Mouse (Mus musculus): ENCODE data around the gene Rc3h1. TPM values are rescaled to one million over a fixed set of nuclear protein-coding genes. Genes with fewer than 3 reads are reported as not detected.
A peak's percentile ranks its signal among the peaks of the same experiment; 100 is the strongest.
"Not testable (repeated sequence)": the region's sequence is repeated elsewhere in the genome, so short reads cannot be mapped to it uniquely, and the experiment has no call there.

Rc3h1 gene
- polyA plus RNA-seq (2016; fragmentation: Nextera tagmentation; extraction: Ambion mirVana) = 7.0 and 7.7 TPM in 2 replicates

DNA sequence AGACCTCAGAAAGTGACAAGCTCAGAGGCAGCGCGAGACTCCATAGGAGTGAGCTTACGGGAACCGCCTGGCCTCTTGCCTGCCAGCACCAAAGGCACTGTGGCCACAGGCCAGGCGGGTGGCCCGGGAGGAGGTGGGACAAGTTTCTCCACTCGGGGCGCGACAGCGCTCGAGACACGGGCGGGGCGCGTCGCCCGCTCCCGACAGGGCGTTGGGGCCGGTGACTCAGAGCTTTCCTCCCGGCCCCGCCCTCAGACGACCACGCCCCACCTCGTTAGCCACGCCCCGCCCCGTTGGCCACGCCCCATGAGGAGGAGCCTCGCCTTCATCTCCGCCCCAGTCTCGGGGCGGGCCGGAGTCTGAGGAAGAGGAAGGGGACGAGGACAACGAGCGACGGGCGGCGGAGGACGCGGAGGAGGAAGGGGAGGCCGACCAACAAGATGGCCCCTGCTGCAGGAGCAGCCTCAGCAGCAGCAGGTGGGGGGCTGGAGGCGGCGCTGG lies at the start of gene Rc3h1:
TSS of gene Rc3h1 (plus strand) at position 362 of the 501 bp plus-strand sequence.
- Histone ChIP-seq H3K4me1 (peaks cover 16% of the 10 kb centered on the region), H3K27me3 (ENCODE audit: insufficient read depth, poor library complexity, severe bottlenecking) (no peaks in the 10 kb centered on the region), H3K4me3 (peak within 1 kb of the TSS; percentile 99), H3K27ac (peak within 1 kb of the TSS; percentile 98), H3K36me3 (no peaks in the 10 kb centered on the region), H3K9me3 (no peaks in the 10 kb centered on the region)
- under 1% methylated on average over 45 of the region's 45 CpGs for WGBS
- peak; percentile 98 for DNase-seq (ENCODE audit: low spot score)

- H3K4me3 ChIP-seq = no peak overlapping the region
- WGBS = 84% methylated on average over 3 of the region's 3 CpGs
- no peaks in the 10 kb centered on the region; the same call in 1 of the 2 replicates for H3K4me1 ChIP-seq
- no peak for DNase-seq (ENCODE audit: low spot score)
- no peaks in the 10 kb centered on the region for H3K9me3 ChIP-seq
- no peaks in the 10 kb centered on the region for H3K36me3 ChIP-seq
- no peaks in the 10 kb centered on the region for H3K27me3 ChIP-seq (ENCODE audit: insufficient read depth, poor library complexity, severe bottlenecking)
- no peak overlapping the region for H3K27ac ChIP-seq
Measured at GRCm38 (mm10) chr1:160858132-160858531, 48.1 kb upstream of the Rc3h1 start.

- not testable (repeated sequence) for H3K27me3 ChIP-seq (ENCODE audit: insufficient read depth, poor library complexity, severe bottlenecking); H3K36me3 ChIP-seq; H3K27ac ChIP-seq; H3K4me3 ChIP-seq; H3K4me1 ChIP-seq; DNase-seq (ENCODE audit: low spot score); H3K9me3 ChIP-seq
Measured at GRCm38 (mm10) chr1:160859874-160860273, 46.3 kb upstream of the Rc3h1 start.

DNA sequence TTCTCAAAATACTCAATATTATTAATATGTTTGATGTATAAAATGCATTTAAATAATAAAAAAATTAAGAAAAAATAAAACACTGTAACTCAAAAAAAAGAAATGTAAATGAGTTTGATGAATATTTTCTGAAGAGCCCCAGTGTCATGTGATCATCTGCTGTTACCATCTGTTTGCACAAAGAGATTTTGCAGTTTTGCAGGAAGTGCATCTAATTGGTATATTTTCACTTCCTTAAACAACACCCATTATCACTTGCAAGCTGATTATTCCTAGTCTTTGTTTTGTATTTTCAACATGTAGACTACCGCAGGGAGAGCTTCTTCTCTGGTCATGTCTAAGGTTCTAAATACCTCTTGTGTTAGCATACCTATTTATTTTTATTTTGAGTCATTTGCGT lies 45.1 kb upstream of the Rc3h1 start:
- no peaks in the 10 kb centered on the region for H3K36me3 ChIP-seq
- H3K4me3 ChIP-seq = no peak overlapping the region
- no peaks in the 10 kb centered on the region for H3K27me3 ChIP-seq (ENCODE audit: insufficient read depth, poor library complexity, severe bottlenecking)
- 79% methylated on average over 2 of the region's 2 CpGs for WGBS
- no peaks in the 10 kb centered on the region for H3K9me3 ChIP-seq
- no peaks in the 10 kb centered on the region for H3K4me1 ChIP-seq
- no peak for DNase-seq (ENCODE audit: low spot score)
- no peak overlapping the region for H3K27ac ChIP-seq

DNA sequence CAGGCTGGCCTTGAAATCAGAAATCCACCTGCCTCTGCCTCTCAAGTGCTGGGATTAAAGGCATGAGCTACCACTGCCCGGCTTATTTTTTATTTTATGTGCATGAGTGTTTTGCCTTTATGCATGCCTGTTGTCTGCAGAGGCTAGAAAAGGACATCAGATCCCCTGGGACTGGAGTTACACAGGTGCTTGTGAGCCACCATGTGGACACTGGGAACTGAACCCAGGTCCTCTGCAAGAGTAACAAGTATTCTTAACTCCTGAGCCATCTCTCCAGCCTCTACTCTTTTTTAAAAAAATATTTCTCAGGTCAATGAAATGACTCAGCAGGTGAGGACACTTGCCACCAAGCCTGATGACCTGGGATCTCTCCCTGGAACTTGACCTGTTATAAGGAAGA lies 44.6 kb upstream of the Rc3h1 start:
- H3K4me3 ChIP-seq = no peak overlapping the region
- no peak for DNase-seq (ENCODE audit: low spot score)
- no peak overlapping the region for H3K27ac ChIP-seq
- 84% methylated on average over 1 of the region's 1 CpGs for WGBS
- H3K4me1 ChIP-seq = no peaks in the 10 kb centered on the region
- no peaks in the 10 kb centered on the region for H3K27me3 ChIP-seq (ENCODE audit: insufficient read depth, poor library complexity, severe bottlenecking)
- no peaks in the 10 kb centered on the region for H3K9me3 ChIP-seq
- H3K36me3 ChIP-seq = no peaks in the 10 kb centered on the region

DNA sequence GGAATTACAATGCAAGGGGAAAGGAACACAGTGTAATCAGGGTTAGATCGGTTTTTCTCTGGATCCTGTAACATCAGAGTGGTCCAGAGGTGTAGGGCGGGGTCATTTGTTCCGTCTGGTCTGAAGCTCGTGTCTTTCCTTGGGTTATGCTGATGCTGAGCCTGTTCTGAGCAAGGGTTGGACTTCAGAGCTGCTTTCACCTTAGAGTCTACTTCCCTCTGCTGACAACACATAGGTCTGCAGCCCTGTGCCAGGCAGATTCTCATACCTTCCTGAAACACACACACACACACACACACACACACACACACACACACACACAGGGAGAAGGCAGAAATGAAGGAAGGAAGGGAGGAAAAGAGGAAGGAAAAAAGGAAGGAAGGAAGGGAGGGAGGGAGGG lies 43.2 kb upstream of the Rc3h1 start:
- WGBS = 53% methylated on average over 4 of the region's 4 CpGs
- no peak overlapping the region for H3K27ac ChIP-seq
- H3K9me3 ChIP-seq = no peaks in the 10 kb centered on the region
- no peak for DNase-seq (ENCODE audit: low spot score)
- H3K4me3 ChIP-seq = no peak overlapping the region
- H3K4me1 ChIP-seq = no peaks in the 10 kb centered on the region
- no peaks in the 10 kb centered on the region for H3K27me3 ChIP-seq (ENCODE audit: insufficient read depth, poor library complexity, severe bottlenecking)
- H3K36me3 ChIP-seq = no peaks in the 10 kb centered on the region

DNA sequence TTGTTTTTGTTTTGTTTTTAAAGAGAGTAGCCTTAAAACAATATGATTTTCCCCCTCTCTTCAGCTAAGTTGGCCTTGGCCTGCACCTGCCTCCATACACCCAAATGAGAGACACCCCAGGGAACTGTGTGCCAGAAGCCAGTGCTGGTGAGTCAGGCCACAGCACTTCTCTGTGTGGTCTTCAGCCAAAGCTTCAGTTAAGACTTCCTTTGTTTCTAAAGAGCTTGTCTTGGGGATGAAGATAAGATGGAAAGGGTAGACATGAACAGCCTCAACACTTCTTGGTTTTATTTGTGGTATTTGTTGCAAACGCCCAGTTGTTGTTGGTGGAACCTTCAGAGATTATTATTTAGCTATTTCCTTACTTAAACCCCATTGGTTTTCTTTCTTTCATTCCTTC lies 31.5 kb upstream of the Rc3h1 start:
- no peak overlapping the region for H3K4me3 ChIP-seq
- no peaks in the 10 kb centered on the region for H3K27me3 ChIP-seq (ENCODE audit: insufficient read depth, poor library complexity, severe bottlenecking)
- peaks cover 5% of the 10 kb centered on the region; the same call in 1 of the 2 replicates for H3K4me1 ChIP-seq
- no peaks in the 10 kb centered on the region for H3K36me3 ChIP-seq
- no peaks in the 10 kb centered on the region for H3K9me3 ChIP-seq
- DNase-seq (ENCODE audit: low spot score) = no peak
- 56% methylated on average over 1 of the region's 1 CpGs for WGBS
- no peak overlapping the region for H3K27ac ChIP-seq

- WGBS = 72% methylated on average over 4 of the region's 4 CpGs
Measured at GRCm38 (mm10) chr1:160876968-160877367, 29.2 kb upstream of the Rc3h1 start.

GRCm38 (mm10) chr1:160878485-160878884 lies 27.7 kb upstream of the Rc3h1 start:
- WGBS = 22% methylated on average over 4 of the region's 4 CpGs

More at GRCm38 (mm10) chr1:160876968-160877367, 29.2 kb upstream of the Rc3h1 start:
- Histone ChIP-seq H3K9me3 (no peaks in the 10 kb centered on the region), H3K27me3 (ENCODE audit: insufficient read depth, poor library complexity, severe bottlenecking) (no peaks in the 10 kb centered on the region), H3K27ac (no peak overlapping the region), H3K36me3 (no peaks in the 10 kb centered on the region), H3K4me1 (peaks cover 5% of the 10 kb centered on the region; the same call in 1 of the 2 replicates), H3K4me3 (no peak overlapping the region)
- no peak for DNase-seq (ENCODE audit: low spot score)

DNA sequence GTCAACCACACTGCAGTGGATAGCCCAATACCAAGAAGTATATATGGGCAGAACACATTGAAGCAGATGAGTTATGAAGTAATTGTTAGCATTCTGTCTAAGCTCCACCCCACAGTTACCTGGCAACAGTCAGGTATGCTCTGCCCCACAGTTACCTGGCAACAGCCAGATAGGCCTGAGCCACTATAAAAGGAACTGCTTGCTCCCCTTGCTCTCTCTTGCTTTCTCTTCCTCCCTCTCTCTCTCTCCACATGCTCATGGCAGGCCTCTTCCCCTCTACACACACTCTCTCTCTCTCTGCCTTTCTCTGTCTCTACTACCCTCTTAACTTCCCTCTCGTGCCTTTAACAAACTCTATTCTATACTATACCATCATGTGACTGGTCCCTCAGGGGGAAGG lies 24.8 kb upstream of the Rc3h1 start:
- DNase-seq (ENCODE audit: low spot score); H3K4me3 ChIP-seq; H3K4me1 ChIP-seq; H3K27ac ChIP-seq; H3K36me3 ChIP-seq; H3K9me3 ChIP-seq; H3K27me3 ChIP-seq (ENCODE audit: insufficient read depth, poor library complexity, severe bottlenecking): not testable (repeated sequence)
- WGBS = 81% methylated on average over 1 of the region's 1 CpGs

More at GRCm38 (mm10) chr1:160878485-160878884, 27.7 kb upstream of the Rc3h1 start:
- Histone ChIP-seq H3K4me3 (no peak overlapping the region), H3K9me3 (no peaks in the 10 kb centered on the region), H3K27me3 (ENCODE audit: insufficient read depth, poor library complexity, severe bottlenecking) (no peaks in the 10 kb centered on the region), H3K4me1 (peaks cover 5% of the 10 kb centered on the region; the same call in 1 of the 2 replicates), H3K27ac (no peak overlapping the region), H3K36me3 (no peaks in the 10 kb centered on the region)
- no peak for DNase-seq (ENCODE audit: low spot score)

GRCm38 (mm10) chr1:160881968-160882367 lies 24.2 kb upstream of the Rc3h1 start:
- H3K36me3 ChIP-seq = no peaks in the 10 kb centered on the region
- no peak overlapping the region for H3K4me3 ChIP-seq
- no peak for DNase-seq (ENCODE audit: low spot score)
- peaks cover 5% of the 10 kb centered on the region; the same call in 1 of the 2 replicates for H3K4me1 ChIP-seq
- no peaks in the 10 kb centered on the region for H3K9me3 ChIP-seq
- no peak overlapping the region for H3K27ac ChIP-seq
- no peaks in the 10 kb centered on the region for H3K27me3 ChIP-seq (ENCODE audit: insufficient read depth, poor library complexity, severe bottlenecking)
- 70% methylated on average over 3 of the region's 3 CpGs for WGBS

DNA sequence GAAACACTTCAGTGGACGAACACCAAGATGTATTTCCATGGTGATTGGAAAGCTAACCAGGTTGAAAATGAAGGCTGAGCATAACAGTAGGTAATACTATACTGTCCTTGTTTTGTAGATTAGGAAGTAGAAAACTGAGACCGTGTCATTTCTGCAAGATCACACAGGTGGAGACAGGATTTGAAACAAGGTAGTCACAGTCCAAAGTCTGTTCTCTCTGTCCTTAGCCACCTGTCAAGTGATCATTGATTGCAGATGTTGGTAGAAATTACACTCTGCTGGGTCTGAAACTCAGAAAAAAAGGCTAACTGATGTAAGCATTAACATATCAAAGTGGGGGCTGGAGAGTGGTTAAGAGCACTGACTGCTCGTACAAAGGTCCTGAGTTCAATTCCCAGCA lies 21.9 kb upstream of the Rc3h1 start:
- Histone ChIP-seq H3K4me3 (no peak overlapping the region), H3K27me3 (ENCODE audit: insufficient read depth, poor library complexity, severe bottlenecking) (no peaks in the 10 kb centered on the region), H3K36me3 (no peaks in the 10 kb centered on the region), H3K4me1 (no peaks in the 10 kb centered on the region), H3K9me3 (no peaks in the 10 kb centered on the region), H3K27ac (no peak overlapping the region)
- DNase-seq (ENCODE audit: low spot score) = no peak
- WGBS = 81% methylated on average over 3 of the region's 3 CpGs

GRCm38 (mm10) chr1:160884993-160885392 lies 21.2 kb upstream of the Rc3h1 start:
- no peaks in the 10 kb centered on the region for H3K36me3 ChIP-seq
- no peaks in the 10 kb centered on the region for H3K9me3 ChIP-seq
- no peaks in the 10 kb centered on the region for H3K27me3 ChIP-seq (ENCODE audit: insufficient read depth, poor library complexity, severe bottlenecking)
- no peak for DNase-seq (ENCODE audit: low spot score)
- H3K4me3 ChIP-seq = no peak overlapping the region
- H3K27ac ChIP-seq = no peak overlapping the region
- WGBS = 56% methylated on average over 2 of the region's 2 CpGs
- no peaks in the 10 kb centered on the region for H3K4me1 ChIP-seq

DNA sequence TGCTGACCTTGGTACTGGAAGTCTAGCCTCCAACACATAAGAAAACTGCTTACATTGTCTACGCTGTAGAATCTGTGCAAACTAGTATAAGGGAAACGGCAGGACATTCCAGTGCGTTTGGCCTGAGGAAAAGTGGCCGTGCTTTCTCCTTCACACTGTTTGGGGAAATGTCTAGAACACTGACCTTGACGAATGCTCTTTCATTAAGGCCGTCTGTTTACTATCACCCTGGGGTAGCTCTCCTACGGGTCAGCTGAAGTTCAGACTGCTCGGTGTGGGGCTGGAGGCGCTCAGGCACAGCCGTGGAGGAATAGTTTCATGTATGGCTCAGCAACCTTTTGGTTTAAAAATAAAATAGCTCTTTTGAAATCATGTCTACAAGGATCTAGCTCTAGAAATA lies 6.5 kb upstream of the Rc3h1 start:
- peak overlapping the region; percentile 62 for H3K27ac ChIP-seq
- H3K4me3 ChIP-seq = 0 out of 2 replicates have a peak overlapping the region, but pooled peaks have one; percentile 12
- H3K27me3 ChIP-seq (ENCODE audit: insufficient read depth, poor library complexity, severe bottlenecking) = no peaks in the 10 kb centered on the region
- WGBS = 27% methylated on average over 10 of the region's 10 CpGs
- no peak for DNase-seq (ENCODE audit: low spot score)
- H3K9me3 ChIP-seq = no peaks in the 10 kb centered on the region
- H3K4me1 ChIP-seq = peaks cover 17% of the 10 kb centered on the region
- H3K36me3 ChIP-seq = no peaks in the 10 kb centered on the region

All from heart, embryonic 10.5 days (tissue).